Mouse (Mus musculus) yolk sac, embryonic 10.5 days (tissue): Measurements from ENCODE around the gene Cyfip2.
A peak's percentile ranks its signal among the peaks of the same experiment; 100 is the strongest.
"Not testable (repeated sequence)": the region's sequence is repeated elsewhere in the genome, so short reads cannot be mapped to it uniquely, and the experiment has no call there.

Experiments used
- DNase-seq: peaks from one replicate; pipeline ENCODE4 v3.0.0-alpha.2; 2017; ENCODE audit warnings: low spot score

The Cyfip2 gene

DNA sequence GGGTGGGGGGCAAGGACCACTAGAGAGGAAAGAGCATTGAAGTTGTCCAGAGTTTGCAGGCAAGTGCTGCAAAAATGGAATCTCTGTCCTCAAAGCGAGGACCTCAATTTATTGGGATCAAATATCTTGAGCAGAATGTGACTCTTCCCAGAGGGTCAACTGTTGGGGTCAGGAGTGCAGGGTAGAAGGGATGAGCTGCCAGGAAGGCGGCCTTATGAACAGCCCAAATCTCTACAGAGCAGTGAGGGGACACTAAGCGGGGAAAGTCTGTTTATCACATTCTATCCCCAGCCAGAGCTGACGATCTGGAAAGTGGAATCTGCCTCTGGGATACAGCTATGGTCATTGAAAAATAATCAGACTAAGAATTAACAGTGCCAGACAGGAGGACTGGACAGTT lies 118.5 kb downstream of the Cyfip2 start:
- DNase-seq, result peak; percentile 11

DNA sequence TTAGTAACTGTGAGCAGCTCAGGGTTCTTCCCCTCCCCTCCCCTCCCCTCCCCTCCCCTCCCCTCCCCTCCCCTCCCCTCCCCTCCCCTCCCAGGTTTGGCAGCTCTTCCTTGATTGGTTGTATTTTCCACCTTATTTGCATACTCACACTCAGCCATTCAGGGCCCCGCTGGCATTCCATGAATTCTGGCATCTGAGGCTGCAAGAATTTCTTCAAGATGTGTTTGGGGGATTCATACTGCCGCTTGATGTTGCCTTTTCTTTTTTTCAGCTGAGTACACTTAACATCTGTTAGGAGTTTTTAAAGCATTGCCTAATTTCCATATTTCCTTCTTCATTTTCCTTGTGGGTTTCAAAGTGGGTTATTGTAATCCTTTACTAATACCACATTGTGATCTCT lies 124.4 kb downstream of the Cyfip2 start:
- no peak for DNase-seq

- DNase-seq, result no peak
Observed at GRCm38 (mm10) chr11:46185486-46185885, 127.2 kb downstream of the Cyfip2 start.

GRCm38 (mm10) chr11:46184946-46185345 lies 127.7 kb downstream of the Cyfip2 start:
- no peak for DNase-seq

- not testable (repeated sequence) for DNase-seq
Observed at GRCm38 (mm10) chr11:46182031-46182430, 130.6 kb downstream of the Cyfip2 start.

DNA sequence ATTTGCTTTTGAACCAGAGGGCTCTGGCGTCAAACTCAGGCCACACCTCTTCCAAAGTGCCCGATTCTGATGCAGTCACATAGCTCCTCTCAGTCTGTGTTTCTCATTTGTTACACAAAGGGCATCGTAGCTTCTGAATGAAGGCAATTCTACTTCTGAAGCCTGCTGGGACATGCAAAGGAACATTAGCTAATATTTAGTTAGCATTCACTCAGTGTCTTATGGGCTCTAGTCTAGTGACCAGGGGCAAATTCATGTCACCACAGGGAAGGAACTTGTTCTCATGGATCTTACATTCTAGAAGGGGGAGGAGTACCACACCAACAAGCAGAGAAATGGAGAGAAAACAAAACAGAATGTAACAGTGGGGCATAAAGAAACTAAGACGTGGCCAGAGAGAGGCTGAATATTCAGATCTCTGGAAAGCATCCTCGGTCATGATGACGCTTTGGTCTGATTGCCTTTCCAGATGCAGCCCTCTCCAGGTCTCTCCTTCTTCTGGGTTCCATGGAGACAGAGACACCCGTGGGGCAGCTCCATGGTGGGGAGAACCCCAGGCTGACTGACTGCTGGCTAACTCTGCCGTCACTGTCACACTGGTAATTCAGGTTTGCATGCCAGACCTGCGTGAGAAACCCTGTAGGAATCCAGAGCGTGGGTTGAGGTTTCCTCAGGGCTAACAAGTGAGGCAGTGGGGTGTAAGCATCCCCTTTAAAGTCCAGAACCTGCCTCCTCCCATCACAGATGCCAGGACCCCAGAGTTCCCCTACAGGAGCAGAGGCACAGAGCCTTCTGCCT lies 135.2 kb downstream of the Cyfip2 start:
- DNase-seq, result no peak

DNA sequence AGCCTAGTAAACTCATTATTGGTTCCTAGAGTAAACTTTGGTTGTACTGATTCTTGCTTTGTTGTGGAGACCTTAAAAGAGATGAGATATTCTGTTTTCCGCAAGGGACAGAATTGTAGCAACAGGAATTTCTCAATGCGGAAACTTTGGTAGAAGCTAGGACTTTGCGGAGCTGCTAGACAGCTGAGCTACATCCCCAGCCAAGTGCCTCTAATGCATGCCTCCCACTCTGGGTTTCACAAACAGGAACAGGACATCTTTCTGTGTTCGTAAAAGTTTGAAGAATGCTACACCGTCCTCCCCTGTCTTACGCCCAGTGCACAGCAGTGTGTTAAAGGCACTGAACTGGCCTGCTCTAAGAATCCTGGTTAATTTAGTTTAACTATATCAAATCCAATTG lies 136.5 kb downstream of the Cyfip2 start:
- no peak for DNase-seq

DNA sequence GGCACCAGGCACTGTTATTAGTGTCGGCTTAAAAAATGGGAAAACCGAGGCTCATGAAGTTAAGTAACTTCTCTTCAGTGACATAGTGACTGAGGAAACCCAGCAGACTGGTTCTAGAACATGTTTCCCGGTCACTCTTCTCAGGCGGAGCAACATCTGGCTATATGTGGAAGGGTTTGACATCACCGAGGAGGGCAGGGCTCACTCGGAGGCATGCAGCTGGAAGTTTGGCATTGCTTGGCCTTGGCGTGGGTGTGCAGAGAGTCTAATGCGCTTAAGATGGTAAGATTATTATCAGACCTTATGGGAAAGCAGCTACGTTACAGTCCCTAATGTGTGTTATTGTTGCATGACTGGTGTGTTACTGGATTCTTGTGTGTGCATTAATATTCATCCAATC lies 140.5 kb downstream of the Cyfip2 start:
- no peak for DNase-seq

DNA sequence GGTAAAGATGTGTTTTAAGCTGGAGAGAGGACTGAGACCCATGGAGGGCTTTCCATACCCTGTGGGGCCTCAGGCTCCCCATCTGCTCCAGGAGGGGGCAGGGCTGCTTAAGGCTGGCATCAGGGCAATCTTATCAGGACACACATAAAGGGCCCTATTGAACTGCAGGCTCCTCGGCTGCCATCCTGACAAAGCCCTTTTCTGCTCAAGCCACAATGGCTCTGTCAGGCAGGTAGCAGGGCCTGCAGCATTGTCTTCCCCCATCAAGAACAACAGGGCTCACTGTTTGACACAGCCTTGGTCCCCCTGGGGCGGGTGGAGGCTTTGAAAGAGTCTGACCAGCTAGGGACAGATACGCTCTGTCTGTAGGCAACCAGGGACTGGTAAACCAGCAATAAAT lies 142.8 kb downstream of the Cyfip2 start:
- no peak for DNase-seq

DNA sequence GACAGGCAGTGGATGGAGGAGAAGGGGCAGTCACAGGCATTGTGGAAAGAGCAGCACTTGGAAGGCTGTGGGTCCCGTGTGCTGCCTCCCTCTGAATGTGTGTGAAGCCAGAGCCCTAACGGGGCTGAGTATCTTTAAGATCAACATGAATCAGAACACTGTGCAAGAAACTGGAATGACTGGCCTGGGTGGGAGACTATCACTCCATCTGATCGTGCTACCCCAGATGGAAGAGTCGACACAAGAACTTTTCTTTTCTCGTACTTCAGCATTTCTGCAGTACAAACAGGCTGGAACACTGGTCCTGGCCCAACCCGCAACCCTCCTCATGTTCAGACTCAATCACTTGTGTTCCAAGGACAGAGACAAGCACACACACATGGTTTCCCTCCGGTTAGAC lies 144.2 kb downstream of the Cyfip2 start:
- no peak for DNase-seq

DNA sequence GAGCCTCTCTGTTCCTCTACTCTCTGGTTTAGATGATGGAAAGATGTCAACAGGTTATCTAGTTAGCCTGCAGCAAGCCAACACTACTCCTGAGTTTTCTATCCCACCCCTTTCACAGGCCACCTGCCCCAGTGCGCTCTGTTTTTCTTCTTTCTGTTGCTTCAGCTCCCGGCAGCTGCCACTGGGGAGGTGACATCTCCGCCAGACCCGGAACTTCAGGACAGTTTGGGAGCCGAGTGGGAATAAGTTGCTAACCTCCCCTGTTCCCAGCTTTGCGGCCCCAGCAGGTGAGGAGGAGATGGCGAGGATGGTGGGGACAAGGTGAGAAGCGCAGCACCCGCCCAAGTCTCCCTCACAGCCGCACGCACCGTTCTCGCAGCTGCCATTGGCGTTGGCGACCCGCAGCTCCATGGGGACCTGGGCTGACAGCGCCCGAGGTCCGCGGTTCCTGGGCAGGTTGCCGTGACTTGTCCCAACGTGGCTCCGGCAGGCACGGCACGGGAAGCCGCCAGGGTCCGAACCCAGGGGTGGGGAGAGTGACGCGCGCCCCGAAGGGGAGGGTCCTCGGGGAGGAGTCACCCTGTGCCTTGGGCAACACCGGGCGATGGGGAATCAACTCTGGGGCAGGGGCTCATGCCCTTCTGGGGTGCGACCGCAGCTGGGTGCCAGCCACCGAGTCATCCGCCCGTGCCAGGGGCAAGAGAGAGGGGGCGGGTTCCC lies 146.6 kb downstream of the Cyfip2 start, which contains the start of gene Nipal4:
TSS of gene Nipal4 (minus strand) at position 643 of the 720 bp plus-strand sequence.
- peak; percentile 11 for DNase-seq

- DNase-seq, result no peak
Observed at GRCm38 (mm10) chr11:46157462-46157861, 155.2 kb downstream of the Cyfip2 start.

DNA sequence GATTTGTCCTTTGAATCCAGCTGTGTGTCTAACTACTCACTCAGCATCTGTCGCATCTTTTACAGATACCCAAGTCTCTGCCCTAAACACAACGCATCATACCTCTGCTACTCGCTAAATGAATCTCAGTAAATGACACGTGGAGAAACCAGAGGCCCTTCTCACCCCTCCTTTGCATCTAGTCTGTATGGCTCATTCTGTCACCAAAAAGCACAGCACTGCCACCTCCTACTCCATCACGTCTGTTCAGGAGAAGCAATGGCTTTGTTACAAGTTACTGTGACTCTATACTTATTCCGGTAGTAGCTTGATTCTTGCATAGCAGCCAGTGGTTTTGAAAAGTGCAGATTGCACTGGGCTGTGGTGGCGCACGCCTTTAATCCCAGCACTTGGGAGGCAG lies 155.7 kb downstream of the Cyfip2 start:
- DNase-seq, result no peak

- DNase-seq, result no peak
Observed at GRCm38 (mm10) chr11:46146619-46147018, 166.0 kb downstream of the Cyfip2 start.

DNA sequence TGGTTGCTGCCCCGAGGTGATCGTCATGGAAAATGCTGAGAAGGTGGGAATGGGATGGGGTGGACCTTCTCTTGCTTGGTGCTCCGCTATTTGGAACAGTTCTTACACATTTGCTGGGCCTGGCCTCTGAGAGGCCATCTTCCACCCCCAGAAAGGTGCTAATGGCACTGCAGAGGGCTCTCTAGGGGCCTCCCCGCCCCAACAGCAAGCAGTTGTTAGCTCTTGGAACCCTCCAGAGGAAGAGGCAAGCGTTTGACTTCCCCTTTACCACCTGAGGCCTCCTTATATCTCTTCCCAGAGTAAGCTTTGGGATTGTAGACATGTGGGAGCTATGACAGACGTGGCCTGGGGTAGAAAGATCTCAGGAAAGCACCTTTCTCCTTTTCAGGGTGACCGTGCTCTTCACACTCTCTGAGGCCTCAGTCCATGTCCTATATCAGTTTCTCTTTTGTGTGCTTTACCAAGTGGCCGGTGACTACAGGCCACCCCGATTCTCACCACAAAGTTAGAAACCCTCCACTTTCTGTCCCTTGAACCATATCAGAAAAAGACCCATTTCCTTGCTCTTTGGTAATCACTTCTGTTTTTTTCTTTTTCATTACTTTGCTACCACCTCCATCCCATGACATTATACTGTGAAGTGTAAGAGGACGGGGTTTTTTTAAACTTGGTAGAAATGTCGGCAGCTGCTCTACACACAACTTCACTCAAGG lies 167.3 kb downstream of the Cyfip2 start:
- no peak for DNase-seq
